Mouse (Mus musculus): ENCODE data around the gene Arid1b. TPM values are rescaled to one million over a fixed set of nuclear protein-coding genes. Genes with fewer than 3 reads are reported as not detected.

Gene Arid1b
- total RNA-seq, 2 experiments from 2014 or later = 23.5 to 27.7 TPM

- DNase-seq = no peak
Measured at GRCm38 (mm10) chr17:5190367-5190766, 196.2 kb downstream of the Arid1b start.

- DNase-seq = no peak
Measured at GRCm38 (mm10) chr17:5194157-5194916, 200.2 kb downstream of the Arid1b start.

GRCm38 (mm10) chr17:5195397-5195796 lies 201.3 kb downstream of the Arid1b start:
- DNase-seq = peak in 1 of 2 experiments; percentile 62

- DNase-seq = no peak
Measured at GRCm38 (mm10) chr17:5196005-5196404, 201.9 kb downstream of the Arid1b start.

GRCm38 (mm10) chr17:5196508-5196907 lies 202.4 kb downstream of the Arid1b start:
- DNase-seq = no peak

GRCm38 (mm10) chr17:5197083-5197482 lies 203.0 kb downstream of the Arid1b start:
- no peak for DNase-seq

GRCm38 (mm10) chr17:5197765-5198164 lies 203.6 kb downstream of the Arid1b start:
- no peak for DNase-seq

- DNase-seq = no peak
Measured at GRCm38 (mm10) chr17:5198252-5198651, 204.1 kb downstream of the Arid1b start.

- DNase-seq = no peak
Measured at GRCm38 (mm10) chr17:5198811-5199210, 204.7 kb downstream of the Arid1b start.

- DNase-seq = no peak
Measured at GRCm38 (mm10) chr17:5200638-5201037, 206.5 kb downstream of the Arid1b start.

GRCm38 (mm10) chr17:5201859-5202598 lies 207.9 kb downstream of the Arid1b start:
- DNase-seq = peak; percentile 78 to 88

GRCm38 (mm10) chr17:5202756-5203155 lies 208.6 kb downstream of the Arid1b start:
- no peak for DNase-seq

GRCm38 (mm10) chr17:5203346-5204102 lies 209.4 kb downstream of the Arid1b start:
- DNase-seq = no peak

- no peak for DNase-seq
Measured at GRCm38 (mm10) chr17:5204103-5204665, 210.1 kb downstream of the Arid1b start.

- DNase-seq = peak; percentile 36 to 60
Measured at GRCm38 (mm10) chr17:5205163-5205581, 211.0 kb downstream of the Arid1b start.

GRCm38 (mm10) chr17:5206731-5207130 lies 212.6 kb downstream of the Arid1b start:
- DNase-seq = peak; percentile 70 to 71

GRCm38 (mm10) chr17:5207881-5208280 lies 213.7 kb downstream of the Arid1b start:
- no peak for DNase-seq

- DNase-seq = peak in 1 of 2 experiments; percentile 47
Measured at GRCm38 (mm10) chr17:5208362-5208761, 214.2 kb downstream of the Arid1b start.

GRCm38 (mm10) chr17:5209076-5209475 lies 214.9 kb downstream of the Arid1b start:
- DNase-seq = no peak

GRCm38 (mm10) chr17:5210101-5210727 lies 216.1 kb downstream of the Arid1b start:
- DNase-seq = peak; percentile 59 to 70

- no peak for DNase-seq
Measured at GRCm38 (mm10) chr17:5210891-5211290, 216.8 kb downstream of the Arid1b start.

GRCm38 (mm10) chr17:5212166-5212565 lies 218.0 kb downstream of the Arid1b start:
- DNase-seq = peak; percentile 82 to 83
